Mouse (Mus musculus): ENCODE measurements at regions not wholly inside any gene's neighbourhood (a gene's known extent, or its start where the extent isn't known, plus 50 kb on each side); places are given as distances from the start of the nearest gene placed in this dataset.

DNA sequence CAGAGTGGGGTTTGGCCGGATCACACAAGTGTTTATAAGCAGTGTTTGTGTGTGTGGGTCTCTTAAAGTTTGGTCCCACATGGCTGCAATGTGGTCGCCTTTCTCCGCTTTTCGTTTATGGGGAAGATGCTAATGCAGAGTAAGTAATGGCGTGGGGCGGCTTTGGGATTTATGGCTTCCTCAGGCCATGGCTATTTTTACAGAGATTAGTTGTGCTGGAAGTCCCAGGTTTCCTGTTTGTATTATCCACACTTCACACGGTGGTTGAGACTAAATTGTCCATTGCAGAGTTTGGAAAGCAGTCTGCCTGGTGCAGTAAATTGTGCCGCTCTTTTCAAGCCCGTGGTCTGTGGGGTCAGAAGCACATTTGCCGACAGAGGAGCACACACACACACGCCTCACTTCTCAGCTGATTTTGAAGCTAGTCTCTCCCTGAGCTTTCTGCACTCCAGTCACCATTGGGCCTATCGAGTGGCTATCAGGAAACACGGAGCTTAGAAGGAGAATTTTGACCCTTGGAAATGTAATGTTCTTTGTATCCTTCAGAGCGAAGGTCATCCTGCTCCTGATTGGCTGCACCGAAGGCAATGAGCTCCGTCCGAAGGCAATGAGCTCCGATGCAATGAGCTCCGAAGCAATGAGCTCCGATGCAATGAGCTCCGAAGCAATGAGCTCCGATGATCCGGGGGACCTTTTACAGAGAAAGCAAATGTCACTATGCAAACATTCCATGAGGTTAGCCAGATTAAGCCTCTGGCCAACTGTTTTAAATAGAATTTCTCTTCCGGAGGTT is 142.9 kb upstream of the Dkk2 start:
- no peaks in the 10 kb centered on the region for H3K27me3 ChIP-seq
- peak overlapping the region; percentile 75 for H3K27ac ChIP-seq
- 39% methylated on average over 24 of the region's 24 CpGs for WGBS
- no peaks in the 10 kb centered on the region for H3K9me3 ChIP-seq (replicated peaks)
- H3K4me2 ChIP-seq: peak overlapping the region; percentile 40
- H3K4me3 ChIP-seq (replicated peaks): no peak overlapping the region
- H3K4me1 ChIP-seq: 0 out of 2 replicates have a peak, but pooled peaks cover 12% of the 10 kb centered on the region
- H3K36me3 ChIP-seq: no peaks in the 10 kb centered on the region
- ATAC-seq (replicated peaks; ENCODE audit: low FRiP score): peak; percentile 54; the same call in 1 of the 2 replicates
- H3K9ac ChIP-seq: no peak overlapping the region

DNA sequence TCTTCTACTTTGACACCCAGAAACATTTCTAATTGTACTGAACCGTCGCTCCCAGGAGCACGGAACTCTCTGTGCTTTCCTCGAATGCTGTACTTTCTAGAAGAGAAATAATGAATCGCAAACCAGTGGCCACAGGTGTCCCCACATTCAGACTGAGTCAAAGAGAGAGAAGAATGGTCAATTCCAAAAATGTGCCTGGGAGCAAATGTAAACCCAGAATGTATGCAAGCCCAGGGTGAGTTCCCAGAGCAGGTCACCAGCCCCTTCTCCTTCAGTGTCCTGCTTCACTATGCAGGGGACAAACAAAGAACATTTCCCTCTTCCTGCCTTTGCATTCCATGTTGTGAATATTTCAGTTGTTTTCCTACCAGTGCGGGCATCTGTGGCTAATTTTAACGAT is 141.7 kb upstream of the Dkk2 start:
- Histone ChIP-seq H3K27me3 (no peaks in the 10 kb centered on the region), H3K4me1 (0 out of 2 replicates have a peak, but pooled peaks cover 12% of the 10 kb centered on the region), H3K9ac (no peak overlapping the region), H3K36me3 (no peaks in the 10 kb centered on the region), H3K27ac (no peak overlapping the region), H3K4me3 (replicated peaks) (no peak overlapping the region), H3K9me3 (replicated peaks) (no peaks in the 10 kb centered on the region), H3K4me2 (no peak overlapping the region)
- ATAC-seq (replicated peaks; ENCODE audit: low FRiP score): no peak
- 81% methylated on average over 7 of the region's 7 CpGs for WGBS

DNA sequence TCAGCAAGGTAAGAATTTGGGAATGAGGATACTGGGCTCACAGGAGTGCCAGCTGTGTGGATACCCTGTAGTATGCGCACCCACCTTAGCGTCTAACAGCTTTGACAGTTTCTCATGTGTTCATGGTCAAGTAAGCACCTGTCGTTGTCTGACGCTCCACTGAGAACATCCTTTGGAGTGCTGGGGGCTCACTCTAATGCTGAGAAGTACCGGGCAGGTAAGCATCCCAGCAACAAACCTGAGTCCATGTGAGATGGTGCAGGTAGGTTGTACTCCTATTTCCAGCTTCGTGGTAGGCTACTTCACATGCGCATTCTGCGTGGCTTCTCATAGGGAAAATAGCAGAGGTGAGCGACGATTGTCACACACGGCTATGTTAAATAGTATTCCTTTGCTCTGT is 129.3 kb upstream of the Dkk2 start:
- Histone ChIP-seq H3K27me3 (no peaks in the 10 kb centered on the region), H3K9me3 (replicated peaks) (no peaks in the 10 kb centered on the region), H3K27ac (no peak overlapping the region), H3K4me1 (no peaks in the 10 kb centered on the region), H3K36me3 (no peaks in the 10 kb centered on the region), H3K9ac (no peak overlapping the region), H3K4me2 (no peak overlapping the region), H3K4me3 (replicated peaks) (no peak overlapping the region)
- ATAC-seq (replicated peaks; ENCODE audit: low FRiP score): no peak
- 92% methylated on average over 11 of the region's 11 CpGs for WGBS

DNA sequence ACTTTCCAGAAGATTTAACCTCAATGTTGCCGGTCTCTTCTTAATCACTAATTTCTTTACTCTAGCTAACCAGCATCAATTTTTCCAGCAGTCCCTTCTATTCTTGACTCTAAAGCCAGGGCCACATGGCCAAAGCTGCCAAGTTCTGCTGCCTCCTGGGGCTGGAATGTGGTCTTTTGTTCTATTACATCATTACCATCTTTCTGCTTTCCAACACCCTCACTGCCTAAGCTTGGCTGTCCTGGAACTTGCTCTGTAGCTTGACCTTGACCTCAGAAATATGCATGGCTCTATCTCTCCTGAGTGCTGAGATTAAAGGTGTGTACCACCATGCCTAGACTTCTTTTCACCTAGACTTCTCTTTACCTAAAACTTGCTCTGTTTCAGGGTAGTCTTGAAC is 124.5 kb upstream of the Dkk2 start:
- no peak for ATAC-seq (replicated peaks; ENCODE audit: low FRiP score)
- Histone ChIP-seq H3K36me3 (no peaks in the 10 kb centered on the region), H3K27me3 (no peaks in the 10 kb centered on the region), H3K4me2 (no peak overlapping the region), H3K9me3 (replicated peaks) (no peaks in the 10 kb centered on the region), H3K9ac (no peak overlapping the region), H3K4me1 (no peaks in the 10 kb centered on the region), H3K27ac (no peak overlapping the region), H3K4me3 (replicated peaks) (no peak overlapping the region)
- WGBS: 92% methylated on average over 1 of the region's 1 CpGs

DNA sequence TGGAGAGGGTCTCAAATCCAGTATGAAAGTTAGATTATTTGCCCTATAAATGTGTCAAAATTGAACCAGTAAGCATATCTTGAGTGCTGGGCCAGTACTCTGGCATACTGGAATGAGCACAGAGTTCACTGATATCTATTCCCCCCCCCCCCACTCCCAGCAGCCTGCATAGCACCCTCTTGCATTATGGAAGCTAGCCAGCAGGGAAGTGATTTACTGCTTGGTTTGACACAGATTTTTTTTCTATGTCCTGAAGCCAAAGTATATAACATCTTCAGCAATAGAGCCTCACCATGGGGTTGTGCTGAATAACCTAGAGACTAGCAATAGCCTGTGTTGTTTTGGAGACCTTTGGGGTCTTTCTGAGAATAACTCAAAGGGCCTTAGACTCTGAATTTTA is 123.5 kb upstream of the Dkk2 start:
- Histone ChIP-seq H3K4me3 (replicated peaks) (no peak overlapping the region), H3K4me1 (no peaks in the 10 kb centered on the region), H3K9ac (no peak overlapping the region), H3K9me3 (replicated peaks) (no peaks in the 10 kb centered on the region), H3K4me2 (no peak overlapping the region), H3K36me3 (no peaks in the 10 kb centered on the region), H3K27me3 (no peaks in the 10 kb centered on the region), H3K27ac (no peak overlapping the region)
- ATAC-seq (replicated peaks; ENCODE audit: low FRiP score): no peak

DNA sequence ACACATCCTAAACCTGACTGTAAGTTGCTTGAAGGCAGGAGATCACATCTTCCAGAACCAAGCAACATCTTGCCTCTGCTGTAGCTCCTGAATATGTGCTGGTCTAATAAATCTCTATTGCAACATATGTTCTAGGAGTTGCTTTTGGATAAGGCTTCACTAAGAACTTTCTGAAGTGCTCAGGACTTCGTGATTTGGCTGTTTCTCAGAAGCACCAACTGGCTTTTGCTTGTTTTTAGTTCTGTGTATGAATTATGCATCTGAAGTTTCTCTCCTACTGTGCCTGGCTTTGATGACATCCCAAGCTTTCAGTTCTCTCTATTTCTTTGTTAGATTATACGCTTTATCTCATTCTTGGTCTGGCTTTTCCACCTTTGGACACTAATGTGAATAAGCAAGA is 122.2 kb upstream of the Dkk2 start:
- Histone ChIP-seq H3K9me3 (replicated peaks) (no peaks in the 10 kb centered on the region), H3K4me3 (replicated peaks) (no peak overlapping the region), H3K4me1 (no peaks in the 10 kb centered on the region), H3K4me2 (no peak overlapping the region), H3K9ac (no peak overlapping the region), H3K36me3 (no peaks in the 10 kb centered on the region), H3K27ac (no peak overlapping the region), H3K27me3 (no peaks in the 10 kb centered on the region)
- WGBS: 74% methylated on average over 2 of the region's 2 CpGs
- no peak for ATAC-seq (replicated peaks; ENCODE audit: low FRiP score)

DNA sequence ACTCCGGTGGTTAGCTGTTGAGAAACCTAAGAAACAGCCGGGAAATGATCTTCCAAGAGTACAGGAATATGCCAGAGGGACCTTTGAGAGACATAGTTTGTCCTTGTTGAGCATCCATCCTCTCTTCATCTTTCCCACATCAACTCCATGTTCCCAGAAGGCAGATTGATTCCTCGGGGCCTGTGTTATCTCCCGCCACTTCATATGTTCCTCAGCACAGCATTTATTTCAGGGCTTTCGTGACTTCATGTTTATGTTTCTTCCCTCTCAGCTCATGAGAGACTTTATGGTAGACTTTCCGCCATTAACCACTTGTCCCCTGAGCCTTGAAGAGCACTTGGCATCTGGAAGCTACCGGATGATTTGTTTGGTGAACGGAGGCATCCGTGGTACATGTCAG is 120.1 kb upstream of the Dkk2 start:
- Histone ChIP-seq H3K27me3 (no peaks in the 10 kb centered on the region), H3K27ac (no peak overlapping the region), H3K9me3 (replicated peaks) (no peaks in the 10 kb centered on the region), H3K9ac (no peak overlapping the region), H3K4me2 (no peak overlapping the region), H3K4me1 (no peaks in the 10 kb centered on the region), H3K36me3 (no peaks in the 10 kb centered on the region), H3K4me3 (replicated peaks) (no peak overlapping the region)
- no peak for ATAC-seq (replicated peaks; ENCODE audit: low FRiP score)
- WGBS: 90% methylated on average over 9 of the region's 9 CpGs

DNA sequence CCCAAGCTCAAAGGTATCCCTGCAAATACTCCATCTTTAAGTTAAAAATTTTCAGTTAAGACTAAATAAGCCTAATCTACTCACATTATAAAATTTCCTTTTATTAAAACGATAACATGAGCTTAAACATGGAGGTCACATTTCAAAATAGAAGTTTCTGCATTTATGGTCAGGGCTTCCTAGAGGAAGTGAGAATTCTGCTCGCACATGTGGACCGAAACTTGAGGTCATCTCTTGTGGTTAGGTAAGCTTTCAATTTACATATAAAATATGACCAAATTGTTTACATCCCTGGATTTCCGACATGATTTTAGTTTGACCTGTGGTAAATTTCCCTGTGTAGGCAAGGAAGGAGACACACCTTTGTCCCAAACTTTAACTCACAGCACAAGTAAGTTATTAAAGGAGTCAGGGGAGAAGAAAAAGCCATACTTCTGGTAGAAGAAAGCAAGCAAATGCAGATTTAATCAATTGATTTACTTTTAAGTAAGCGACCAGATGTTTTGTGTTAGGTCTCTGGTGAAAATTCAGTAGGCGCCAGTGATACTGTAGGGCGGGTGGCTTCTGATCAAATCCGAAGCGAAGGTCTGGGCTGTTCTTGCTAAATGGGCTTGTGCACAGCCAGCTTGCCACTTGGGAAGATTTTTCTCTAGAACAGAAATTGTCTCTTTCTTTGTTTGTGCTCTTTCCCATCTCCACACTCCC is 119.5 kb upstream of the Dkk2 start:
- no peak for ATAC-seq (replicated peaks; ENCODE audit: low FRiP score)
- Histone ChIP-seq H3K9ac (no peak overlapping the region), H3K27me3 (no peaks in the 10 kb centered on the region), H3K4me2 (no peak overlapping the region), H3K27ac (no peak overlapping the region), H3K9me3 (replicated peaks) (no peaks in the 10 kb centered on the region), H3K36me3 (no peaks in the 10 kb centered on the region), H3K4me1 (no peaks in the 10 kb centered on the region), H3K4me3 (replicated peaks) (no peak overlapping the region)
- WGBS: 80% methylated on average over 9 of the region's 9 CpGs

DNA sequence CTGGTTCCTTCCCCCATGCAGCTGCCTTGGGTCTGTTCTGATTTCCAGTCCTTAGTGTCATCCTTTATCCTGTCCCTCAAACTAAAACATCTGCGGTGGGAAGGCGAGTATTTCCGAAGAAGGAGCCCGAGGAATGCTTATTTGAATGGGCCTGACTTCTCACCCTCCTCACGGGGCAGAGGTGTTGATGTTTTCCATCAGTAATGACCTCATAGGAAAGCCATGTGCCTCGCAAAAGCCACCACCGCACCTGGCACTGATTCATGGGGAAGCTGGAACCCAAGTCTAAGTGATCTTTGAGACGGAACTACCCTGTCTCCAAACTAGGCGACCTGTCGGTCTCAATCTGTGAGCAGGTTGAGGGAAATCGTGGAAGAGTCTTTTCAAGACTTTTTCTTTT is 117.8 kb upstream of the Dkk2 start:
- 76% methylated on average over 11 of the region's 11 CpGs for WGBS

DNA sequence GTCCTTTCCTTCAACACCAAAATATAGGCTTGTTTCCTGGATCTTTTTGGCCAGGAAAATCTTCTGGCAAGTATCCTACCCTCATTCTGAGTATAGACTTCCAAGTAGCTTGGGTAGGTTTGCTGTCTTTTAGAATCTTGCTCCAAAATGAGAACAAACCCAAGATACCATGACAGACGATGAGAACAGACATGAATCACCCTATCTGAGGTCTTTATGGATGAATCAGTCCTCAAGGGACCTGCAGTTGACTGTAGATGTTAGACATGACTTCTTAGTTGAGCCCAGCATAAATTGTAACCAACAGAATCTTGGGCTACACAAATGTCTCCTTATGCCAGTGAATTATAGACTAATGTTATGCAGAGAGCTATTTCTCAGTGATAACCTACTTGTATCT is 114.3 kb upstream of the Dkk2 start:
- ATAC-seq (replicated peaks; ENCODE audit: low FRiP score): no peak
- WGBS: 48% methylated on average over 1 of the region's 1 CpGs
- Histone ChIP-seq H3K4me3 (replicated peaks) (no peak overlapping the region), H3K9me3 (replicated peaks) (no peaks in the 10 kb centered on the region), H3K36me3 (no peaks in the 10 kb centered on the region), H3K27me3 (no peaks in the 10 kb centered on the region), H3K4me2 (no peak overlapping the region), H3K4me1 (no peaks in the 10 kb centered on the region), H3K27ac (no peak overlapping the region), H3K9ac (no peak overlapping the region)

More for the DNA sequence above, 117.8 kb upstream of the Dkk2 start:
- Histone ChIP-seq H3K4me2 (no peak overlapping the region), H3K9ac (no peak overlapping the region), H3K27ac (no peak overlapping the region), H3K9me3 (replicated peaks) (no peaks in the 10 kb centered on the region), H3K36me3 (no peaks in the 10 kb centered on the region), H3K27me3 (no peaks in the 10 kb centered on the region), H3K4me1 (no peaks in the 10 kb centered on the region), H3K4me3 (replicated peaks) (no peak overlapping the region)
- ATAC-seq (replicated peaks; ENCODE audit: low FRiP score): no peak

DNA sequence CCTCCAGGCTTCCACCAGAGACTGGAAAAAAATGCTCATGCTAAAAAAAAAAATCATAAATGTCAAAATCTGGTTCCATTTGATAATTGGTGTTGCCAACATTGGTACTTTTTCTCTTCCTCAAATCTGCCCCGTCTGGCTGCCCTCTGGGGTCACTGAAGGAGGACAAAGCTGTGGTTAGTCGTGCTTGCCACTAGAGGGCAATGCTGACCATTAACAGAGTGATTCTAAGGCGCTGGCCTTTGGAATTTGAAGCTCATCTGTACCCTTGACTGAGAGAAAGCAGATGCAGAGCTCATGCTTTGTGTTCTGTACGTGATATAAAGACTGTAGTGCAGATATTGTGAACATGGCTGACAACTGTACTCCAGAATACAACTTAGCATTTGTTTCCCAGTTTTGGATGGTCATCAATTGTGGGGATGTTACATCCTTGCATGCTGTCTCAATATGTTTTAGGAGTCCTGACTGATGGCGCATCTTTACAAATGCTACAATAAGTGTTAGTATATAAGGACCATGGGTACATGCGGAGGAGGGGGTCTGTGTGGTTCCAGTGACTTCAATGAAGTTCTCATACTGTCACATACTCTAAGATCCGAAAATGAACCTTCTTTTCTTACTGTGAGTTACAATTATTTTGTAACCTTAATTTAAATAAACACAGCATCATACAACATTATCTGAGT is 109.0 kb upstream of the Dkk2 start:
- Histone ChIP-seq H3K9ac (no peak overlapping the region), H3K9me3 (replicated peaks) (no peaks in the 10 kb centered on the region), H3K4me1 (no peaks in the 10 kb centered on the region), H3K4me3 (replicated peaks) (no peak overlapping the region), H3K27me3 (no peaks in the 10 kb centered on the region), H3K36me3 (no peaks in the 10 kb centered on the region), H3K27ac (no peak overlapping the region), H3K4me2 (no peak overlapping the region)
- 40% methylated on average over 7 of the region's 7 CpGs for WGBS
- peak; percentile 86; the same call in 1 of the 2 replicates for ATAC-seq (replicated peaks; ENCODE audit: low FRiP score)

DNA sequence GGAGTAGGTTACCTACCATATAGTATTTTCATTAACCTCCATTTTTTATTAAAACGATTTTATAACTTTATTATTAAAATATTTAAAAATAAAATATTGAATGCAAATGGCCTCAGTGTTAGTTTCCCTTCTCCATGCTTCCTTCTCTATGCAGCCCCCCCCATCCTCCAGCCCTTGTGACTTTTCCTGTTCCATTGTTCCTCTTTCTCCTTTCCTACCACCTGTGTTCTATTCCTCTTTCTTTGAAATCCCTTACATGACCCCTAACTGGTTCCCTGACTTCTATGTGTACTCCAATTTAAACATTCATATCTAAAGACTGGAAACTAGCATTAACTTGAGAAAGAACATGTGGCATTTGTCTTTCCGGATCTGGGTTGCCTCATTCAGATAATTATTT is 101.8 kb upstream of the Dkk2 start:
- no peak overlapping the region for H3K9ac ChIP-seq
- H3K4me3 ChIP-seq (replicated peaks): no peak overlapping the region
- no peak overlapping the region for H3K27ac ChIP-seq
- WGBS: 91% methylated on average over 2 of the region's 2 CpGs
- H3K27me3 ChIP-seq: no peaks in the 10 kb centered on the region
- no peaks in the 10 kb centered on the region for H3K9me3 ChIP-seq (replicated peaks)
- no peak overlapping the region for H3K4me2 ChIP-seq
- ATAC-seq (replicated peaks; ENCODE audit: low FRiP score): no peak
- H3K36me3 ChIP-seq: no peaks in the 10 kb centered on the region
- H3K4me1 ChIP-seq: no peaks in the 10 kb centered on the region
